Mouse (Mus musculus): ENCODE measurements around the gene Pck1. TPM values are rescaled to one million over a fixed set of nuclear protein-coding genes. Genes with fewer than 3 reads are reported as not detected.

The Pck1 gene
- polyA plus RNA-seq, 1 experiment: 0.76 TPM

- DNase-seq (ENCODE audit: low read depth in 1 of 2, low spot score in 2 of 2): no peak
- H3K36me3 ChIP-seq (ENCODE audit: control insufficient read depth, insufficient read depth, low read length): no peaks in the 10 kb centered on the region
- no peaks in the 10 kb centered on the region for H3K4me1 ChIP-seq (ENCODE audit: control insufficient read depth, insufficient read depth, insufficient read length)
- H3K4me3 ChIP-seq (ENCODE audit: extremely low read depth, insufficient read depth, insufficient read length): no peak overlapping the region
- WGBS: 84% methylated on average over 5 of the region's 5 CpGs
- no peak for TF ChIP-seq CTCF (IDR thresholded peaks at IDR 0.05; ENCODE audit: extremely low read depth, insufficient read depth, insufficient read length, insufficient replicate concordance)
- no peak for TF ChIP-seq POLR2A (IDR thresholded peaks at IDR 0.05; ENCODE audit: low read depth, low read length)
- no peak overlapping the region for H3K27ac ChIP-seq (ENCODE audit: insufficient read depth, low read length)
- no peaks in the 10 kb centered on the region for H3K27me3 ChIP-seq (ENCODE audit: control insufficient read depth, insufficient read depth, low read length)
These were observed 1.5 kb upstream of the Pck1 start for GRCm38 (mm10) chr2:173151352-173151751.

GRCm38 (mm10) chr2:173151784-173152284, 1.0 kb upstream of the Pck1 start:
- H3K4me3 ChIP-seq (ENCODE audit: extremely low read depth, insufficient read depth, insufficient read length): no peak overlapping the region
- WGBS: 83% methylated on average over 7 of the region's 7 CpGs
- H3K27me3 ChIP-seq (ENCODE audit: control insufficient read depth, insufficient read depth, low read length): no peaks in the 10 kb centered on the region
- no peaks in the 10 kb centered on the region for H3K4me1 ChIP-seq (ENCODE audit: control insufficient read depth, insufficient read depth, insufficient read length)
- DNase-seq (ENCODE audit: low read depth in 1 of 2, low spot score in 2 of 2): no peak
- H3K36me3 ChIP-seq (ENCODE audit: control insufficient read depth, insufficient read depth, low read length): no peaks in the 10 kb centered on the region
- H3K27ac ChIP-seq (ENCODE audit: insufficient read depth, low read length): no peak overlapping the region
- no peak for TF ChIP-seq POLR2A (IDR thresholded peaks at IDR 0.05; ENCODE audit: low read depth, low read length)

- DNase-seq (ENCODE audit: low read depth in 1 of 2, low spot score in 2 of 2): no peak
- Histone ChIP-seq H3K4me1 (ENCODE audit: control insufficient read depth, insufficient read depth, insufficient read length) (peaks cover 2% of the 10 kb centered on the region; the same call in 1 of the 2 replicates), H3K4me3 (ENCODE audit: extremely low read depth, insufficient read depth, insufficient read length) (no peak overlapping the region), H3K36me3 (ENCODE audit: control insufficient read depth, insufficient read depth, low read length) (no peaks in the 10 kb centered on the region), H3K27ac (ENCODE audit: insufficient read depth, low read length) (no peak overlapping the region), H3K27me3 (ENCODE audit: control insufficient read depth, insufficient read depth, low read length) (no peaks in the 10 kb centered on the region)
- TF ChIP-seq POLR2A (IDR thresholded peaks at IDR 0.05; ENCODE audit: low read depth, low read length) (no peak), CTCF (IDR thresholded peaks at IDR 0.05; ENCODE audit: extremely low read depth, insufficient read depth, insufficient read length, insufficient replicate concordance) (no peak)
- 87% methylated on average over 10 of the region's 10 CpGs for WGBS
These were observed 418 bp downstream of the Pck1 start for GRCm38 (mm10) chr2:173153266-173153665.

GRCm38 (mm10) chr2:173154513-173154912, 1.7 kb downstream of the Pck1 start:
- no peaks in the 10 kb centered on the region for H3K36me3 ChIP-seq (ENCODE audit: control insufficient read depth, insufficient read depth, low read length)
- no peak overlapping the region for H3K27ac ChIP-seq (ENCODE audit: insufficient read depth, low read length)
- H3K27me3 ChIP-seq (ENCODE audit: control insufficient read depth, insufficient read depth, low read length): no peaks in the 10 kb centered on the region
- H3K4me1 ChIP-seq (ENCODE audit: control insufficient read depth, insufficient read depth, insufficient read length): peaks cover 3% of the 10 kb centered on the region; the same call in 1 of the 2 replicates
- 90% methylated on average over 13 of the region's 13 CpGs for WGBS
- DNase-seq (ENCODE audit: low read depth in 1 of 2, low spot score in 2 of 2): no peak
- no peak overlapping the region for H3K4me3 ChIP-seq (ENCODE audit: extremely low read depth, insufficient read depth, insufficient read length)
- no peak for TF ChIP-seq CTCF (IDR thresholded peaks at IDR 0.05; ENCODE audit: extremely low read depth, insufficient read depth, insufficient read length, insufficient replicate concordance)

- DNase-seq (ENCODE audit: low read depth in 1 of 2, low spot score in 2 of 2): no peak
- Histone ChIP-seq H3K36me3 (ENCODE audit: control insufficient read depth, insufficient read depth, low read length) (no peaks in the 10 kb centered on the region), H3K4me3 (ENCODE audit: extremely low read depth, insufficient read depth, insufficient read length) (no peak overlapping the region), H3K4me1 (ENCODE audit: control insufficient read depth, insufficient read depth, insufficient read length) (peaks cover 3% of the 10 kb centered on the region; the same call in 1 of the 2 replicates), H3K27me3 (ENCODE audit: control insufficient read depth, insufficient read depth, low read length) (no peaks in the 10 kb centered on the region), H3K27ac (ENCODE audit: insufficient read depth, low read length) (no peak overlapping the region)
- TF ChIP-seq POLR2A (IDR thresholded peaks at IDR 0.05; ENCODE audit: low read depth, low read length): no peak
- TF ChIP-seq CTCF (IDR thresholded peaks at IDR 0.05; ENCODE audit: extremely low read depth, insufficient read depth, insufficient read length, insufficient replicate concordance): no peak
- 92% methylated on average over 14 of the region's 14 CpGs for WGBS
These were observed 2.1 kb downstream of the Pck1 start for GRCm38 (mm10) chr2:173154962-173155361.

GRCm38 (mm10) chr2:173155907-173156306, 3.1 kb downstream of the Pck1 start:
- Histone ChIP-seq H3K27ac (ENCODE audit: insufficient read depth, low read length) (no peak overlapping the region), H3K27me3 (ENCODE audit: control insufficient read depth, insufficient read depth, low read length) (no peaks in the 10 kb centered on the region), H3K36me3 (ENCODE audit: control insufficient read depth, insufficient read depth, low read length) (no peaks in the 10 kb centered on the region), H3K4me1 (ENCODE audit: control insufficient read depth, insufficient read depth, insufficient read length) (peaks cover 3% of the 10 kb centered on the region; the same call in 1 of the 2 replicates), H3K4me3 (ENCODE audit: extremely low read depth, insufficient read depth, insufficient read length) (no peak overlapping the region)
- DNase-seq (ENCODE audit: low read depth in 1 of 2, low spot score in 2 of 2): no peak
- TF ChIP-seq CTCF (IDR thresholded peaks at IDR 0.05; ENCODE audit: extremely low read depth, insufficient read depth, insufficient read length, insufficient replicate concordance) (no peak), POLR2A (IDR thresholded peaks at IDR 0.05; ENCODE audit: low read depth, low read length) (no peak)
- WGBS: 92% methylated on average over 10 of the region's 10 CpGs

- H3K4me3 ChIP-seq (ENCODE audit: extremely low read depth, insufficient read depth, insufficient read length): no peak overlapping the region
- H3K27me3 ChIP-seq (ENCODE audit: control insufficient read depth, insufficient read depth, low read length): no peaks in the 10 kb centered on the region
- H3K27ac ChIP-seq (ENCODE audit: insufficient read depth, low read length): no peak overlapping the region
These were observed 4.1 kb downstream of the Pck1 start for GRCm38 (mm10) chr2:173156923-173157322.

More at GRCm38 (mm10) chr2:173156923-173157322, 4.1 kb downstream of the Pck1 start:
- no peak for TF ChIP-seq POLR2A (IDR thresholded peaks at IDR 0.05; ENCODE audit: low read depth, low read length)
- no peak for TF ChIP-seq CTCF (IDR thresholded peaks at IDR 0.05; ENCODE audit: extremely low read depth, insufficient read depth, insufficient read length, insufficient replicate concordance)
- Histone ChIP-seq H3K36me3 (ENCODE audit: control insufficient read depth, insufficient read depth, low read length) (no peaks in the 10 kb centered on the region), H3K4me1 (ENCODE audit: control insufficient read depth, insufficient read depth, insufficient read length) (peaks cover 3% of the 10 kb centered on the region; the same call in 1 of the 2 replicates)
- WGBS: 82% methylated on average over 13 of the region's 13 CpGs
- no peak for DNase-seq (ENCODE audit: low read depth in 1 of 2, low spot score in 2 of 2)
